Mouse (Mus musculus) kidney, adult 2 months (tissue): Measurements from ENCODE around the gene Nelfcd. TPM values are rescaled to one million over a fixed set of nuclear protein-coding genes. Genes with fewer than 3 reads are reported as not detected.

Experiments used
- DNase-seq: peaks from one replicate; pipeline ENCODE4 v3.0.0; 2021
- H3K27ac ChIP-seq: fragments of 200-500 bp; 2 replicates; pipeline ENCODE4 v1.5.1; 2012; ENCODE audit warnings: low read depth, low read length, control low read depth, inconsistent platforms; ENCODE audit not compliant: insufficient read depth
- H3K27me3 ChIP-seq: fragments of 200-500 bp; replicated peaks from 2 replicates; pipeline ENCODE4 v1.6.1; 2012; ENCODE audit warnings: mild to moderate bottlenecking, moderate library complexity, low read length, inconsistent platforms; ENCODE audit not compliant: control insufficient read depth, insufficient read depth
- H3K36me3 ChIP-seq: fragments of 200-500 bp; 2 replicates; pipeline ENCODE4 v1.6.1; 2012; ENCODE audit warnings: mild to moderate bottlenecking, moderate library complexity, low read length, inconsistent platforms; ENCODE audit not compliant: control insufficient read depth, insufficient read depth
- H3K4me1 ChIP-seq: fragments of 200-500 bp; 2 replicates; pipeline ENCODE4 v1.6.1; 2011; ENCODE audit warnings: low read length; ENCODE audit not compliant: control insufficient read depth, insufficient read depth
- H3K4me3 ChIP-seq: fragments of 200-500 bp; 2 replicates; pipeline ENCODE4 v1.5.1; 2011; ENCODE audit warnings: mild to moderate bottlenecking, low read depth, low read length, control low read depth; ENCODE audit not compliant: insufficient read depth
- CTCF ChIP-seq: fragments of 200-500 bp; conservative IDR thresholded peaks from 2 replicates; pipeline ENCODE4 v1.5.1; 2011; ENCODE audit warnings: low read depth, mild to moderate bottlenecking, control low read depth, low read length, moderate library complexity, mixed read lengths; ENCODE audit not compliant: insufficient read depth, insufficient read length
- POLR2A ChIP-seq: fragments of 200-500 bp; IDR thresholded peaks from one replicate; pipeline ENCODE4 v1.6.1; 2011; ENCODE audit warnings: low read depth, low read length, control low read depth
- WGBS: fragments of 180-500 bp; shearing (Covaris S2); methylation state at CpG from one replicate; pipeline ENCODE4 v1.1.7; 2018; 5-methylcytosine and 5-hydroxymethylcytosine counted together
- polyA plus RNA-seq: library from polyadenylated mRNA; depleted of rRNA; stranded (reverse); fragments of >200 nt; gene quantifications from 2 replicates; pipeline ENCODE4 v1.2.3, GENCODE M21; 2012

Gene Nelfcd
- polyA plus RNA-seq, 1 experiment, result 45.4 TPM

DNA sequence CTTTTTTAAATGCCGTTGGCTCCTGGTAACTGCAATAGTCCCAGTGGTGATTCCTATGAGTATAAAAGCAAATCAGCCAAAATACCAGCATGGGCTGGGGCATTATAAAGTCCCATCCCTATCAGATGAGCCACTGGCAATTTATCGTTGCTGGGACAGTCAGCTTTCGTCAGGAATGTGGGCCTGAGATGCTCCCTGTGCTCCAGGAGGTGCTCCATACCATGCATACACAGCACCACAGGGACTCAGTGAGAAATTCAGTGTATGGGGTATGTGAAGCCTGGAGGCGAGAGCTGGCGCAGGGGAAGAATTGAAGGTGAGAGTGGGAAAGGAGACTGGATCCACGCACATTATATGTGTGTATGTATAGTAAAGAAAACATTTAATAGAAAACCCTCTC lies 17.7 kb upstream of the Nelfcd start:
- TF ChIP-seq CTCF, result no peak
- no peak for TF ChIP-seq POLR2A
- no peak overlapping the region for H3K27ac ChIP-seq
- DNase-seq, result no peak
- H3K36me3 ChIP-seq, result no peaks in the 10 kb centered on the region
- H3K27me3 ChIP-seq, result no peaks in the 10 kb centered on the region
- no peaks in the 10 kb centered on the region for H3K4me1 ChIP-seq
- 91% methylated on average over 6 of the region's 6 CpGs for WGBS
- no peak overlapping the region for H3K4me3 ChIP-seq

DNA sequence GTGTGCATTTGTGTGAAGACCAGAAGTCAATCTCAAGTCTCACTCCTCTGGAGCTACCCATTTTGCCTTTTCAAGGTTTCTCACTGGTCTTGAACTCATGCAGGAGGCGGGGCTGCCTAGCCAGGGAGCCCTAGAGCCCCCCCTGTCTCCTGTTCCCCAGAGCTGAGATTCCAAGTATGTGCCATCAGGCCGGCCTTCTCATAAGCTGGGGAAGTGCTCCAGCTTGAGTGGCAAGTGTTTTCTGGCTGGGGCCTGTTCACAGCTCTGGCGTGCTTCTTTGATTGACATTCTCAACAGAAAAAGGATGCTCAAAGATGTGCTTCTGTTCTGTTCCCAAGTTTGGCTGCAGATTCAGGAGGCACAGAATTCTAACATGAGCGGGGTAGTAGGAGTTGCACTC lies 15.2 kb upstream of the Nelfcd start:
- H3K27ac ChIP-seq, result no peak overlapping the region
- no peak for DNase-seq
- TF ChIP-seq CTCF (no peak), POLR2A (no peak)
- H3K36me3 ChIP-seq, result no peaks in the 10 kb centered on the region
- no peaks in the 10 kb centered on the region for H3K4me1 ChIP-seq
- no peak overlapping the region for H3K4me3 ChIP-seq
- H3K27me3 ChIP-seq, result no peaks in the 10 kb centered on the region
- WGBS, result 91% methylated on average over 4 of the region's 4 CpGs

DNA sequence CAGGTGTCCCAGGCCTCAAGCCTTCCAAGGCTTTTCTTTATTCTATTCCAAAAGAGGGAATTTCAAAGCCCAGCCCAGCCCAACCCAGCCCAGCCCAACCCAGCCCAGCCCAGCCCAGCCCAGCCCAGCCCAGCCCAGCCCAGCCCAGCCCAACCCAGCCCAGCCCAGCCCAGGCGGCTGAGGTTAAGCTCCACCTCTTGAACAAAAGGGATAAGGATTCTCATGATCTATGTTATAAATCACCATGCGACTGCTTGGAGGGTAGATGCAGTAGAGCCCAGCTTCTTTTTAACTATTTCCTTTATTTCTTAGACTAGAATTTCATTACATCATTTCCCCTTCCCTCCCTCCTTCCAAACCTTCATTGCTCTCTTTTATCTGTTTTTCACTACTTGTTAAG lies 5.4 kb upstream of the Nelfcd start:
- Histone ChIP-seq H3K27me3 (no peaks in the 10 kb centered on the region), H3K4me1 (no peaks in the 10 kb centered on the region), H3K27ac (no peak overlapping the region), H3K4me3 (no peak overlapping the region), H3K36me3 (no peaks in the 10 kb centered on the region)
- DNase-seq, result no peak
- 64% methylated on average over 2 of the region's 2 CpGs for WGBS
- TF ChIP-seq CTCF (no peak), POLR2A (no peak)

DNA sequence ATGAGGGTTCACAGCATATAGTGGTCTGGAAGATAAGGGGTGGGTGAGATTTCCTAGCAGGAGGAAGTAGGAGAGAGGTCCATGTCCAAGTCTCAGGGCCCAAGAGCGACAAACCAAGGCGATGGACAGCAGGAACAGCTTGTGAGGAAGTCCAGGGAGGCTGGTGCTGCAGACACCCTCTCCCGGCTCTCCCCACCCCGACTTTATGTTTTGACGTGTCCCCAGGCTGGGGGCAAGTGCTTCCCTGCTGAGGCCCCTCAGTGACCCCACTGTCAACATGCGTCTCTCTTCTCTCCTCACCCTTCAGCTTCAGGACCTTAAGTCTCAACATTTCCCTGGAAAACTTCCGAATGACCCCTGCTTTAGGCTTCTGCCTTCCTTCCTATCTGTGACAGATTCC lies 2.5 kb upstream of the Nelfcd start:
- H3K27me3 ChIP-seq, result no peaks in the 10 kb centered on the region
- H3K4me1 ChIP-seq, result peaks cover 4% of the 10 kb centered on the region; the same call in 1 of the 2 replicates
- 79% methylated on average over 7 of the region's 7 CpGs for WGBS
- no peak for TF ChIP-seq CTCF
- no peak for TF ChIP-seq POLR2A
- no peak overlapping the region for H3K4me3 ChIP-seq
- H3K36me3 ChIP-seq, result no peaks in the 10 kb centered on the region
- H3K27ac ChIP-seq, result no peak overlapping the region
- DNase-seq, result no peak

DNA sequence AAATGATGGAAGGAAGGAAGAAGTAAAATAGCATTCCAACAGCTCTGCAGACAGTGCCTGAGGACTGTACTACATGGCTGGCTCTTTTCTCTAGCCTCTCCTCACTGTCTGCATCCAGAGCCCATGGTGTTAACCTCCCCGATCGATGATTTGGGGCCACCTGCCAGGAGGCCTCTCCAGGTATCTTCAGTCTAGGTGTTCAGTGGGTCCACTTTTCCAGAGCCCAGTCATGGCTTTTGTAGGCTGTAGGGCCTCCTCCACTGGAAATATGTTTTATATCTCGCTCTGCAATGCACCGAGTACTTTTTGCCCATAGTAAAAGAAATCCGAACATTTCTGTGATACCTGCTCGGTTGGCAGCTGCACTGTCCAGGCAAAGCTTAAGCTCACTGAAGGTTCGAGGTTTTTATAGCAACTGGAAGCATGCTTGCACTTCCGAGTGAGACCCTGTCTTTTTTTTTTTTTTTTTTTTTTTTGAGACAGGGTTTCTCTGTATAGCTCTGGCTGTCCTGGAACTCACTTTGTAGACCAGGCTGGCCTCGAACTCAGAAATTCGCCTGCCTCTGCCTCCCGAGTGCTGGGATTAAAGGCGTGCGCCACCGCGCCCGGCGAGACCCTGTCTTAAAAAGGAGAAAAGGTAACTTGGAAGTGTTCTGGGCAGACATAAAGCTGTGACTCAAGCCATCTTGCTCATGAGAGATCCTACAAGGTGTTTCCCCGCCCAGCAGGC lies 438 bp upstream of the Nelfcd start:
- H3K4me1 ChIP-seq, result peaks cover 4% of the 10 kb centered on the region; the same call in 1 of the 2 replicates
- H3K27me3 ChIP-seq, result no peaks in the 10 kb centered on the region
- TF ChIP-seq POLR2A (no peak), CTCF (no peak)
- H3K4me3 ChIP-seq, result no peak overlapping the region
- H3K36me3 ChIP-seq, result no peaks in the 10 kb centered on the region
- H3K27ac ChIP-seq, result no peak overlapping the region
- WGBS, result 52% methylated on average over 18 of the region's 18 CpGs
- DNase-seq, result no peak

DNA sequence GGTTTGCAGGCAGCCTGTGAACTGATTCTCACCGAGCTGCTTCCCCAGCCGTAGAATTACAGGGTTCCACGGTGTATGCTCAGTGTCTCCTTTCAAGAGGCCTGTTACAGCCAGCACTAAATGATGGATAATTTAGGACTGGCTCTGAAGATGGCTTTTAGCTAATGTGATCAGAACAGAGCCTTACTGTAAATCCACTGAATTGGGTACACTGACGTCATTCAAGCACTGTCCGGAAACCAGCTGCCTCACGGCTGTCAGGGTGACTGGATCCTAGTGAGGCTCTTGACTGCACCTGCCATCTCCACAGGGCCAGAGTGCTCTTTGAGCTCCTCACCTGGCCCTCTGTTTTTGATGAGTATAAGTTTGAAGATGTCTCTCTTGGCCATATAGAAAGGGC lies 5.5 kb downstream of the Nelfcd start:
- Histone ChIP-seq H3K36me3 (no peaks in the 10 kb centered on the region), H3K27me3 (no peaks in the 10 kb centered on the region), H3K4me3 (no peak overlapping the region), H3K4me1 (peaks cover 4% of the 10 kb centered on the region; the same call in 1 of the 2 replicates), H3K27ac (no peak overlapping the region)
- no peak for DNase-seq
- 81% methylated on average over 6 of the region's 6 CpGs for WGBS
- no peak for TF ChIP-seq CTCF
- TF ChIP-seq POLR2A, result no peak

DNA sequence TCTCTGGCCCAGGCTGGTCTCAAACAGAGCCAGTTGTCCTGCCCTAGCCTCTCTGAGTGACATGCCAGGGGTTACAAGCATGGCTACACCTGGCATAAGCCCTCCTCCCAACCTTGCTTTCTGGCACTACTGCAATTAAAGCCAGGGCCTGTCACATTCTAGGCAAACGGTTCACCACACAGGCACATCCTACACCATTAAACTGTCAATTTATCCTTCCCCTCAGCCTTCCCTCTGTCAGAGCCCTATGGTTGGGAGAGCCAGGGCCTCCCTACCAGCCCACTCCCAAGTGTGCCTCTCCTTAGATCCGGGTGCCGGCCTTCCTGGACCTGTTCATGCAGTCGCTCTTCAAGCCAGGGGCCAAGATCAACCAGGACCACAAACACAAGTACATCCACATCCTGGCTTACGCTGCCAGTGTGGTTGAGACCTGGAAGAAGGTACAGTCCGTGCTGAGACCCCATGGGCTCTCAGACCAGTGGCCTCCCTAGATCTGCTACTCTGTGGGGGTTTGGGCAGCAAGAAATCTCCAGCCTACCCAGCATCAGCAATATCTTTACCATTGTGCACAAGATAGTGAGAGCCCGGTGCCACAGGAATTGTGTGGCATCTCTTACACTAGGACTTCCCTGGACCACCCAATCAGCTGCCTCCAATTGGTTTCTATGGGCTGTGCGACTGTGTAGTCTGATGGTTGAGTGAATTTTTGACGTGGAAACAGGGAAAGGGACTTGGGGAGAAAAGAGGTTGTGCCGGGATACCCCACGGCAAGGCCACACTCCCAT lies 8.9 kb downstream of the Nelfcd start:
- no peak overlapping the region for H3K4me3 ChIP-seq
- no peak for DNase-seq
- TF ChIP-seq CTCF (no peak), POLR2A (no peak)
- H3K4me1 ChIP-seq, result peaks cover 3% of the 10 kb centered on the region; the same call in 1 of the 2 replicates
- no peaks in the 10 kb centered on the region for H3K27me3 ChIP-seq
- H3K27ac ChIP-seq, result no peak overlapping the region
- WGBS, result 80% methylated on average over 11 of the region's 11 CpGs
- H3K36me3 ChIP-seq, result no peaks in the 10 kb centered on the region
